Mouse (Mus musculus) stomach, postnatal 0 days (tissue): ENCODE measurements at regions not wholly inside any gene's neighbourhood (a gene's known extent, or its start where the extent isn't known, plus 50 kb on each side); places are given as distances from the start of the nearest gene placed in this dataset.

Experiments
- ATAC-seq: fragments of 200-750 bp; cut with Nextera tagmentation; 2 replicates; pipeline ENCODE4 v1.8.0; 2017; ENCODE audit not compliant: low FRiP score, low TSS enrichment
- DNase-seq: peaks from one replicate; pipeline ENCODE4 v3.0.0-alpha.2; 2016; ENCODE audit warnings: low spot score
- H3K27ac ChIP-seq: fragments of 300-500 bp; sonication (generic); replicated peaks from 2 replicates; pipeline ENCODE4 v1.5.1; 2014; ENCODE audit warnings: mild to moderate bottlenecking, control low read depth
- H3K27me3 ChIP-seq: fragments of 300-500 bp; sonication (generic); 2 replicates; pipeline ENCODE4 v1.6.1; 2014; ENCODE audit warnings: low read length; ENCODE audit not compliant: control insufficient read depth, insufficient read depth
- H3K36me3 ChIP-seq: fragments of 300-500 bp; sonication (generic); 2 replicates; pipeline ENCODE4 v1.6.1; 2014; ENCODE audit warnings: low read length, mixed read lengths; ENCODE audit not compliant: control insufficient read depth, insufficient read depth
- H3K4me1 ChIP-seq: fragments of 300-500 bp; sonication (generic); replicated peaks from 2 replicates; pipeline ENCODE4 v1.6.1; 2014; ENCODE audit warnings: antibody characterized with exemption; ENCODE audit not compliant: control insufficient read depth, insufficient read depth
- H3K4me2 ChIP-seq: fragments of 300-500 bp; sonication (generic); replicated peaks from 2 replicates; pipeline ENCODE4 v1.6.1; 2014; ENCODE audit warnings: low read depth, mild to moderate bottlenecking, control low read depth, moderate library complexity
- H3K4me3 ChIP-seq: fragments of 300-500 bp; sonication (generic); 2 replicates; pipeline ENCODE4 v1.5.1; 2014; ENCODE audit warnings: low read depth, low read length, control low read depth
- H3K9ac ChIP-seq: fragments of 300-500 bp; sonication (generic); 2 replicates; pipeline ENCODE4 v1.6.1; 2014; ENCODE audit warnings: mild to moderate bottlenecking, low read length, control low read depth, mixed read lengths
- H3K9me3 ChIP-seq: fragments of 300-500 bp; sonication (generic); 2 replicates; pipeline ENCODE4 v1.6.1; 2016; ENCODE audit warnings: low read length; ENCODE audit not compliant: control insufficient read depth
- CTCF ChIP-seq: IDR thresholded peaks from 2 replicates; pipeline ENCODE4 v1.5.1; 2016; ENCODE audit warnings: antibody characterized with exemption, low read depth, mild to moderate bottlenecking, moderate library complexity
- EP300 ChIP-seq: optimal IDR thresholded peaks from 2 replicates; pipeline ENCODE3; 2016; ENCODE audit warnings: antibody characterized with exemption
- WGBS: fragments of 180-500 bp; shearing (Covaris S2); extraction: QIAGEN DNeasy Blood & Tissue Kit; methylation state at CpG from one replicate; pipeline ENCODE4 v1.1.7; 2014; 5-methylcytosine and 5-hydroxymethylcytosine counted together

DNA sequence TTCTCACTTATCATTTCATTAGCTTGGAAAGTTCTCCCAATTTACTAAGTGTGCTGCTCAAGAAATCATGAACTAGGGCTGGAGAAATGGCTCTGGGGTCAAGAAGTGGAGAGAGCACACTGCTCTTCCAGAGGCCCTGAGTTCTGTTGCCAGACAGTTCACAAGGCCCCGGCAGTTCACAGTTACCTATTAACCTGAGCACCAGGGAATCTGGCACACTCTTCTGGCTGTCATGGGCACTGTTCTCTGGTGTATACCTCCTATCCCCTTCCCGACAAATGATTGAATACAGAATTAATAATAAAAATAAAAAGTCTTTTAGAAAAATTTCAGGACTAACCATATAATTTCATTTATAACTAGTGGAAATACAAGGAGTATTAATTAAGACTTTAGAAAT is 125.1 kb upstream of the Ednrb start:
- H3K9me3 ChIP-seq: no peaks in the 10 kb centered on the region
- H3K4me2 ChIP-seq: no peak overlapping the region
- no peak overlapping the region for H3K27ac ChIP-seq
- no peaks in the 10 kb centered on the region for H3K36me3 ChIP-seq
- 70% methylated on average over 2 of the region's 2 CpGs for WGBS
- H3K27me3 ChIP-seq: no peaks in the 10 kb centered on the region
- H3K4me3 ChIP-seq: no peak overlapping the region
- H3K4me1 ChIP-seq: no peaks in the 10 kb centered on the region
- TF ChIP-seq EP300 (no peak), CTCF (no peak)
- H3K9ac ChIP-seq: no peak overlapping the region
- ATAC-seq (no peak), DNase-seq (no peak)

DNA sequence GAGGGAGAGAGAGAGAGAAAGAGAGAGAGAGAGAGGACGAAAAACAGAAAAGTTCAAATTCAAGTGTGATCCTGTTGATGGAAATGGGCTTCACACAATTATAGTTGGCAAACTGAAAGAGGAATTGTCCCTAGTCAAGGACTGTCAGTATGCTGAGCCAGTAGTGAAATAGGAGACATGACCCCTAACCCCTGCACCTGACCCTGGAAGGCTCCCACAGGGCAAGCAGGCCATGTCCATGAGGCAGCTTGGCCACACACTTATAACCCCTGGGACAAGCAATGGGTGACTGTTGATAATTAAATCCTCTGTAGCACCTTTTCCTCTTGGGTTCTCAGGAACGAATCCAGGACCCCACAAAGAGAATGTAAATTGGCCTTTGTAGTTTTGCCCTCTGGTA is 122.1 kb upstream of the Ednrb start:
- 70% methylated on average over 2 of the region's 2 CpGs for WGBS

GRCm38 (mm10) chr14:103962303-103962881 is 118.2 kb upstream of the Ednrb start:
- TF ChIP-seq CTCF: no peak
- no peak for TF ChIP-seq EP300
- no peaks in the 10 kb centered on the region for H3K27me3 ChIP-seq
- no peaks in the 10 kb centered on the region for H3K36me3 ChIP-seq
- WGBS: 55% methylated on average over 11 of the region's 11 CpGs
- no peak overlapping the region for H3K27ac ChIP-seq
- H3K4me1 ChIP-seq: no peaks in the 10 kb centered on the region
- H3K9me3 ChIP-seq: no peaks in the 10 kb centered on the region
- DNase-seq (no peak), ATAC-seq (no peak)
- H3K4me3 ChIP-seq: no peak overlapping the region
- no peak overlapping the region for H3K9ac ChIP-seq
- H3K4me2 ChIP-seq: no peak overlapping the region

More for the DNA sequence above, 122.1 kb upstream of the Ednrb start:
- Histone ChIP-seq H3K4me2 (no peak overlapping the region), H3K27me3 (no peaks in the 10 kb centered on the region), H3K9me3 (no peaks in the 10 kb centered on the region), H3K27ac (no peak overlapping the region), H3K4me3 (no peak overlapping the region), H3K4me1 (no peaks in the 10 kb centered on the region), H3K9ac (no peak overlapping the region), H3K36me3 (no peaks in the 10 kb centered on the region)
- TF ChIP-seq EP300 (no peak), CTCF (no peak)
- ATAC-seq: no peak
- DNase-seq: no peak

- no peak for DNase-seq
- TF ChIP-seq CTCF: no peak
- TF ChIP-seq EP300: no peak
- Histone ChIP-seq H3K9me3 (no peaks in the 10 kb centered on the region), H3K9ac (no peak overlapping the region), H3K4me2 (no peak overlapping the region), H3K36me3 (no peaks in the 10 kb centered on the region), H3K27me3 (no peaks in the 10 kb centered on the region), H3K27ac (no peak overlapping the region), H3K4me1 (no peaks in the 10 kb centered on the region), H3K4me3 (no peak overlapping the region)
- no peak for ATAC-seq
- WGBS: 78% methylated on average over 6 of the region's 6 CpGs
Observed at GRCm38 (mm10) chr14:103951899-103952298, 107.7 kb upstream of the Ednrb start.

DNA sequence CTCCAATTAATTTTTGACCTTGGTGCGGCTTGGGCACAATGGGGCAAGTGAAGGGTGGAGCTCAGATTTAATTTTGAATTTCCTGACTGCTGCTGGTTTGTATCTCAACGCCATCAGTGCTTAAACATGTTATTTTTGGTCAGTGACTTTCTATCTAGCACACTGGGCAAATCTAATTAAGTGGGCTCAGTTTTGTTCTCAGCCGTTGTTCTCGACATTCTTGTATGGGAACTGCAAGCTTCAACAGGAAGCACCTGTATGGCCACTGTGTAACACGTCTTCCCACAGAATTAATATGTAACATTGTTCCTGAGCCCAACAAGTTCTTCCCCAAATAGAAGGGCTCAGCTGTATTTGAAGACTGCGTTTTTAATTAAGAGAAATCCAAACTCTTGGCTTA is 105.7 kb upstream of the Ednrb start:
- no peak for TF ChIP-seq EP300
- H3K27me3 ChIP-seq: no peaks in the 10 kb centered on the region
- H3K9ac ChIP-seq: no peak overlapping the region
- WGBS: 55% methylated on average over 6 of the region's 6 CpGs
- H3K36me3 ChIP-seq: no peaks in the 10 kb centered on the region
- no peaks in the 10 kb centered on the region for H3K9me3 ChIP-seq
- DNase-seq (no peak), ATAC-seq (no peak)
- no peak overlapping the region for H3K27ac ChIP-seq
- H3K4me2 ChIP-seq: no peak overlapping the region
- no peak overlapping the region for H3K4me3 ChIP-seq
- H3K4me1 ChIP-seq: no peaks in the 10 kb centered on the region; the same call in 1 of the 2 replicates

DNA sequence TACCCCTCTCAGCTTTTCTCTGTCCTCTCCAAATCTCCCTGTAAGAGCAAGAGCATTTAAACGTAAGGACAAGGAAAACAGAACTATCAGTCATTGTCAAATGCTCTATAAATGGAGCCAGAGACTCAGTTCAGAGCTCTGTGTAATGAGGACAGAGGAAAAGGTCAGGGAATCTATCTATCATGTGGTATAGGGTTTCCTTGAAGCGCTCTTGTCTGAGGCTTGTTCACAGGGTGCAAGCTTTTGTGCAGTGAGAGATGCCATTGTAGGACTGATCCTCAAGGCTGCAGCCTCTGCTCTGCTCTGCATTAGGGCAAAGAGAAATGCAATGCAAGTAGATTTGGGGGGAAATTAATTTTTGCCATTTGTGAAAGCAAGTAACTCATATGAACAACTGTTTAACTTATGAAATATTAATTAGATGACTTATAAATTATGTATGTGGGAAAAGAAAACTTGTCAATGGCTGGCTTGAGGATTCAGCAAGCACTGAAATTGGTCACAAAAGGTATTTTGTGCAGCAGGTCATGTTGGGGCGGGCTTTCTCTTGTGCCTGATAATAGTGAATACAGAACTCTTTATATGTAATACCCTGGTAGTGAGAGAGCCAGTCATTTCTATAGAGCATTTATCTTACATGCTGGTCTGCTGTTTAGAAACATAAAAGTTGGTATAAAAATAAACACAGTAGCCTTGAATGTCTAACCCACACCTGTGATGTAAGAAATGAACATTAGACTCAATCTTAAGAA is 104.0 kb upstream of the Ednrb start:
- H3K36me3 ChIP-seq: no peaks in the 10 kb centered on the region
- WGBS: 52% methylated on average over 3 of the region's 3 CpGs
- no peaks in the 10 kb centered on the region; the same call in 1 of the 2 replicates for H3K4me1 ChIP-seq
- DNase-seq (no peak), ATAC-seq (no peak)
- H3K4me2 ChIP-seq: no peak overlapping the region
- H3K27ac ChIP-seq: no peak overlapping the region
- H3K9me3 ChIP-seq: no peaks in the 10 kb centered on the region
- H3K4me3 ChIP-seq: no peak overlapping the region
- H3K27me3 ChIP-seq: no peaks in the 10 kb centered on the region
- H3K9ac ChIP-seq: no peak overlapping the region
- TF ChIP-seq CTCF (no peak), EP300 (no peak)
